Mouse (Mus musculus) limb, embryonic 12.5 days (tissue): Measurements from ENCODE around the gene Arrdc2. TPM values are rescaled to one million over a fixed set of nuclear protein-coding genes. Genes with fewer than 3 reads are reported as not detected.
"Not testable (repeated sequence)": the region's sequence is repeated elsewhere in the genome, so short reads cannot be mapped to it uniquely, and the experiment has no call there.

ENCODE experiments used
- ATAC-seq: fragments of 200-750 bp; cut with Nextera tagmentation; 2 replicates; pipeline ENCODE4 v1.8.0; 2017; ENCODE audit warnings: low read depth, moderate TSS enrichment; ENCODE audit not compliant: insufficient number of reproducible peaks, insufficient read depth, low FRiP score, low TSS enrichment
- H3K27ac ChIP-seq: fragments of 300-500 bp; sonication (generic); 2 replicates; pipeline ENCODE4 v1.5.1; 2016; ENCODE audit warnings: mild to moderate bottlenecking, moderate library complexity
- H3K27me3 ChIP-seq: fragments of 300-500 bp; sonication (generic); 2 replicates; pipeline ENCODE4 v1.6.1; 2016; ENCODE audit warnings: mild to moderate bottlenecking, moderate library complexity
- H3K36me3 ChIP-seq: fragments of 300-500 bp; sonication (generic); 2 replicates; pipeline ENCODE4 v1.6.1; 2016; ENCODE audit warnings: mild to moderate bottlenecking, moderate library complexity
- H3K4me1 ChIP-seq: fragments of 300-500 bp; sonication (generic); replicated peaks from 2 replicates; pipeline ENCODE4 v1.6.1; 2016
- H3K4me2 ChIP-seq: fragments of 300-500 bp; sonication (generic); 2 replicates; pipeline ENCODE4 v1.6.1; 2016; ENCODE audit warnings: mild to moderate bottlenecking, moderate library complexity
- H3K4me3 ChIP-seq: fragments of 300-500 bp; sonication (generic); replicated peaks from 2 replicates; pipeline ENCODE4 v1.5.1; 2016; ENCODE audit warnings: mild to moderate bottlenecking
- H3K9ac ChIP-seq: fragments of 300-500 bp; sonication (generic); replicated peaks from 2 replicates; pipeline ENCODE4 v1.6.1; 2016; ENCODE audit warnings: mild to moderate bottlenecking, moderate library complexity
- H3K9me3 ChIP-seq: fragments of 300-500 bp; sonication (generic); 2 replicates; pipeline ENCODE4 v1.6.1; 2016; ENCODE audit warnings: mild to moderate bottlenecking, moderate library complexity
- WGBS: fragments of 180-500 bp; shearing (Covaris S2); methylation state at CpG from one replicate; pipeline ENCODE4 v1.1.7; 2016; 5-methylcytosine and 5-hydroxymethylcytosine counted together
- polyA plus RNA-seq: library from polyadenylated mRNA; unstranded; fragments of >200 nt; fragmentation: Nextera tagmentation; extraction: Ambion mirVana; gene quantifications from 2 replicates; pipeline ENCODE4 v1.2.1, GENCODE M21; 2016

The Arrdc2 gene
- polyA plus RNA-seq, 1 experiment from 2014 or later = 5.3 TPM

GRCm38 (mm10) chr8:70822594-70822993, 16.9 kb downstream of the Arrdc2 start:
- ATAC-seq, H3K4me2 ChIP-seq, H3K27ac ChIP-seq, H3K4me3 ChIP-seq, H3K36me3 ChIP-seq, H3K9ac ChIP-seq, H3K4me1 ChIP-seq: not testable (repeated sequence)
- H3K9me3 ChIP-seq = peaks cover 17% of the 10 kb centered on the region; the same call in 1 of the 2 replicates
- 88% methylated on average over 3 of the region's 3 CpGs for WGBS
- H3K27me3 ChIP-seq = peaks cover 31% of the 10 kb centered on the region

GRCm38 (mm10) chr8:70821992-70822391, 17.5 kb downstream of the Arrdc2 start:
- Histone ChIP-seq H3K9me3 (peaks cover 16% of the 10 kb centered on the region; the same call in 1 of the 2 replicates), H3K27me3 (peaks cover 37% of the 10 kb centered on the region), H3K4me1 (peaks cover 10% of the 10 kb centered on the region; the same call in 1 of the 2 replicates), H3K36me3 (no peaks in the 10 kb centered on the region), H3K9ac (no peak overlapping the region), H3K27ac (no peak overlapping the region), H3K4me3 (no peak overlapping the region), H3K4me2 (no peak overlapping the region)
- WGBS = 45% methylated on average over 11 of the region's 11 CpGs
- ATAC-seq = no peak

- Histone ChIP-seq H3K36me3 (no peaks in the 10 kb centered on the region), H3K9me3 (peaks cover 12% of the 10 kb centered on the region; the same call in 1 of the 2 replicates), H3K27ac (no peak overlapping the region), H3K4me2 (no peak overlapping the region), H3K4me1 (peaks cover 15% of the 10 kb centered on the region; the same call in 1 of the 2 replicates), H3K9ac (no peak overlapping the region), H3K27me3 (peaks cover 42% of the 10 kb centered on the region), H3K4me3 (no peak overlapping the region)
- 17% methylated on average over 30 of the region's 30 CpGs for WGBS
- 0 out of 2 replicates have a peak, but pooled peaks have one; percentile 38 for ATAC-seq
Observed at GRCm38 (mm10) chr8:70821399-70821962, 18.0 kb downstream of the Arrdc2 start.

GRCm38 (mm10) chr8:70820101-70820935, 19.2 kb downstream of the Arrdc2 start:
- 5% methylated on average over 31 of the region's 31 CpGs for WGBS
- peaks cover 54% of the 10 kb centered on the region for H3K27me3 ChIP-seq
- H3K4me2 ChIP-seq = peak overlapping the region; percentile 31
- no peak overlapping the region for H3K9ac ChIP-seq
- H3K4me1 ChIP-seq = peaks cover 16% of the 10 kb centered on the region; the same call in 1 of the 2 replicates
- peak; percentile 49 for ATAC-seq
- H3K9me3 ChIP-seq = peaks cover 12% of the 10 kb centered on the region; the same call in 1 of the 2 replicates
- H3K36me3 ChIP-seq = no peaks in the 10 kb centered on the region
- no peak overlapping the region for H3K27ac ChIP-seq
- H3K4me3 ChIP-seq = 0 out of 2 replicates have a peak overlapping the region, but pooled peaks have one; percentile 3

- peaks cover 14% of the 10 kb centered on the region; the same call in 1 of the 2 replicates for H3K4me1 ChIP-seq
- peaks cover 12% of the 10 kb centered on the region; the same call in 1 of the 2 replicates for H3K9me3 ChIP-seq
- peaks cover 74% of the 10 kb centered on the region for H3K27me3 ChIP-seq
- no peaks in the 10 kb centered on the region for H3K36me3 ChIP-seq
- H3K27ac ChIP-seq = no peak overlapping the region
- H3K4me3 ChIP-seq = peak overlapping the region; percentile 24
- peak overlapping the region; percentile 40; the same call in 1 of the 2 replicates for H3K9ac ChIP-seq
- peak overlapping the region; percentile 49 for H3K4me2 ChIP-seq
- 10% methylated on average over 28 of the region's 30 CpGs for WGBS
- no peak for ATAC-seq
Observed at GRCm38 (mm10) chr8:70816679-70817078, 22.8 kb downstream of the Arrdc2 start.

- no peak for ATAC-seq
- no peak overlapping the region for H3K9ac ChIP-seq
- H3K36me3 ChIP-seq = no peaks in the 10 kb centered on the region
- 48% methylated on average over 4 of the region's 4 CpGs for WGBS
- no peaks in the 10 kb centered on the region for H3K9me3 ChIP-seq
- H3K4me3 ChIP-seq = no peak overlapping the region
- H3K27me3 ChIP-seq = peaks cover 58% of the 10 kb centered on the region
- peaks cover 9% of the 10 kb centered on the region; the same call in 1 of the 2 replicates for H3K4me1 ChIP-seq
- no peak overlapping the region for H3K4me2 ChIP-seq
- H3K27ac ChIP-seq = no peak overlapping the region
Observed at GRCm38 (mm10) chr8:70812885-70813284, 26.6 kb downstream of the Arrdc2 start.

GRCm38 (mm10) chr8:70812055-70812454, 27.5 kb downstream of the Arrdc2 start:
- no peak for ATAC-seq
- Histone ChIP-seq H3K4me3 (no peak overlapping the region), H3K4me1 (peaks cover 7% of the 10 kb centered on the region; the same call in 1 of the 2 replicates), H3K27ac (no peak overlapping the region), H3K27me3 (peaks cover 53% of the 10 kb centered on the region), H3K36me3 (no peaks in the 10 kb centered on the region), H3K9me3 (no peaks in the 10 kb centered on the region), H3K4me2 (no peak overlapping the region), H3K9ac (no peak overlapping the region)
- WGBS = 32% methylated on average over 4 of the region's 4 CpGs

- Histone ChIP-seq H3K4me1 (no peaks in the 10 kb centered on the region), H3K36me3 (no peaks in the 10 kb centered on the region), H3K4me3 (no peak overlapping the region), H3K9ac (no peak overlapping the region), H3K27me3 (peaks cover 53% of the 10 kb centered on the region), H3K27ac (no peak overlapping the region), H3K4me2 (no peak overlapping the region), H3K9me3 (no peaks in the 10 kb centered on the region)
- no peak for ATAC-seq
- WGBS = 75% methylated on average over 20 of the region's 20 CpGs
Observed at GRCm38 (mm10) chr8:70810962-70811680, 28.4 kb downstream of the Arrdc2 start.

GRCm38 (mm10) chr8:70808955-70809701, 30.4 kb downstream of the Arrdc2 start:
- peaks cover 5% of the 10 kb centered on the region for H3K4me1 ChIP-seq
- WGBS = 78% methylated on average over 8 of the region's 8 CpGs
- H3K4me2 ChIP-seq = no peak overlapping the region
- no peak overlapping the region for H3K4me3 ChIP-seq
- H3K9ac ChIP-seq = no peak overlapping the region; the same call in 1 of the 2 replicates
- no peaks in the 10 kb centered on the region for H3K36me3 ChIP-seq
- ATAC-seq = no peak
- H3K27me3 ChIP-seq = peaks cover 56% of the 10 kb centered on the region
- no peaks in the 10 kb centered on the region for H3K9me3 ChIP-seq
- no peak overlapping the region for H3K27ac ChIP-seq

- no peaks in the 10 kb centered on the region for H3K9me3 ChIP-seq
- H3K4me3 ChIP-seq = no peak within 1 kb of the TSS
- ATAC-seq = no peak
- H3K9ac ChIP-seq = no peak within 1 kb of the TSS
- H3K4me1 ChIP-seq = peaks cover 10% of the 10 kb centered on the region
- peaks cover 58% of the 10 kb centered on the region for H3K27me3 ChIP-seq
- 67% methylated on average over 5 of the region's 5 CpGs for WGBS
- no peaks in the 10 kb centered on the region for H3K36me3 ChIP-seq
- H3K4me2 ChIP-seq = no peak within 1 kb of the TSS
- H3K27ac ChIP-seq = no peak within 1 kb of the TSS
Observed at GRCm38 (mm10) chr8:70808239-70808638, 31.3 kb downstream of the Arrdc2 start, which contains the start of gene Il12rb1. Gene Il12rb1 (plus strand): TSS chr8:70808449.
